Mouse (Mus musculus) testis, adult 2 months (tissue): ENCODE data around the gene Cdc14b.

Source experiments
- CTCF ChIP-seq: fragments of 200-500 bp; IDR thresholded peaks from 2 replicates; pipeline ENCODE4 v1.5.1; 2012; ENCODE audit warnings: low read depth, mild to moderate bottlenecking, inconsistent platforms, low read length, moderate library complexity; ENCODE audit not compliant: control insufficient read depth, insufficient read depth, insufficient replicate concordance
- POLR2A ChIP-seq: fragments of 200-500 bp; IDR thresholded peaks from 2 replicates; pipeline ENCODE4 v1.6.1; 2012; ENCODE audit warnings: low read depth, mild to moderate bottlenecking, inconsistent platforms, low read length, moderate library complexity; ENCODE audit not compliant: control insufficient read depth

GRCm38 (mm10) chr13:64268384-64268783 is 6.7 kb downstream of the Cdc14b start:
- TF ChIP-seq POLR2A = no peak
- TF ChIP-seq CTCF = no peak
